Mouse (Mus musculus) kidney, embryonic 14.5 days (tissue): Measurements from ENCODE around the gene Bsdc1. TPM values are rescaled to one million over a fixed set of nuclear protein-coding genes. Genes with fewer than 3 reads are reported as not detected.

Source experiments
- ATAC-seq: fragments of 200-750 bp; cut with Nextera tagmentation; 2 replicates; pipeline ENCODE4 v1.8.0; 2017; ENCODE audit warnings: moderate number of reproducible peaks, mild to moderate bottlenecking, moderate TSS enrichment, moderate library complexity; ENCODE audit not compliant: low FRiP score, low TSS enrichment
- H3K27ac ChIP-seq: fragments of 300-500 bp; sonication (generic); 2 replicates; pipeline ENCODE4 v1.5.1; 2014; ENCODE audit warnings: low read depth, mild to moderate bottlenecking, low read length, moderate library complexity, mixed read lengths
- H3K27me3 ChIP-seq: fragments of 300-500 bp; sonication (generic); 2 replicates; pipeline ENCODE4 v1.6.1; 2014; ENCODE audit warnings: mild to moderate bottlenecking, low read length; ENCODE audit not compliant: control insufficient read depth, insufficient read depth
- H3K36me3 ChIP-seq: fragments of 300-500 bp; sonication (generic); 2 replicates; pipeline ENCODE4 v1.6.1; 2014; ENCODE audit warnings: low read length, mixed read lengths; ENCODE audit not compliant: control insufficient read depth, insufficient read depth
- H3K4me1 ChIP-seq: fragments of 300-500 bp; sonication (generic); 2 replicates; pipeline ENCODE4 v1.6.1; 2014; ENCODE audit warnings: low read length, mixed read lengths; ENCODE audit not compliant: control insufficient read depth, insufficient read depth
- H3K4me2 ChIP-seq: fragments of 300-500 bp; sonication (generic); replicated peaks from 2 replicates; pipeline ENCODE4 v1.6.1; 2014; ENCODE audit warnings: low read depth, mild to moderate bottlenecking, low read length
- H3K4me3 ChIP-seq: fragments of 300-500 bp; sonication (generic); 2 replicates; pipeline ENCODE4 v1.5.1; 2014; ENCODE audit warnings: mild to moderate bottlenecking, low read length
- H3K9ac ChIP-seq: fragments of 300-500 bp; sonication (generic); 2 replicates; pipeline ENCODE4 v1.6.1; 2014; ENCODE audit warnings: low read depth, mild to moderate bottlenecking, low read length, moderate library complexity
- H3K9me3 ChIP-seq: fragments of 300-500 bp; sonication (generic); 2 replicates; pipeline ENCODE4 v1.6.1; 2016; ENCODE audit warnings: low read length; ENCODE audit not compliant: control insufficient read depth
- WGBS: fragments of 180-500 bp; shearing (Covaris S2); extraction: QIAGEN DNeasy Blood & Tissue Kit; methylation state at CpG from one replicate; pipeline ENCODE4 v1.1.7; 2014; 5-methylcytosine and 5-hydroxymethylcytosine counted together
- polyA plus RNA-seq: library from polyadenylated mRNA; unstranded; fragments of >200 nt; fragmentation: Nextera tagmentation; extraction: Ambion mirVana; gene quantifications from 2 replicates; pipeline ENCODE4 v1.2.1, GENCODE M21; 2014

Gene Bsdc1
- polyA plus RNA-seq, 1 experiment from 2014 or later: 23.3 TPM

DNA sequence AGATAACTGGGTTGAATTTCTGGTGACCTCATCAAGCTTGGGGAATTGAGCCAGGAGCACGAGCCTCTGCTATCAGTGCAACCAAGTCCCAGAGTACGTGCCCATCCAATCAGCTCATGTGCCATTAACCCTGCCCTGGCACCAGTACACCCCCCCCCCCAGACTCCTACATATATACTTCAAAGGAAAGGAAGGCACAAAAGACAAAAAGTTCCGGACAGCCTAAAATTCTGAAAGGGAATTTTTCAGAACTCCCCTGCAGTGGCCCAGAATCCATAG is 46.8 kb downstream of the Bsdc1 start:
- 71% methylated on average over 3 of the region's 3 CpGs for WGBS

DNA sequence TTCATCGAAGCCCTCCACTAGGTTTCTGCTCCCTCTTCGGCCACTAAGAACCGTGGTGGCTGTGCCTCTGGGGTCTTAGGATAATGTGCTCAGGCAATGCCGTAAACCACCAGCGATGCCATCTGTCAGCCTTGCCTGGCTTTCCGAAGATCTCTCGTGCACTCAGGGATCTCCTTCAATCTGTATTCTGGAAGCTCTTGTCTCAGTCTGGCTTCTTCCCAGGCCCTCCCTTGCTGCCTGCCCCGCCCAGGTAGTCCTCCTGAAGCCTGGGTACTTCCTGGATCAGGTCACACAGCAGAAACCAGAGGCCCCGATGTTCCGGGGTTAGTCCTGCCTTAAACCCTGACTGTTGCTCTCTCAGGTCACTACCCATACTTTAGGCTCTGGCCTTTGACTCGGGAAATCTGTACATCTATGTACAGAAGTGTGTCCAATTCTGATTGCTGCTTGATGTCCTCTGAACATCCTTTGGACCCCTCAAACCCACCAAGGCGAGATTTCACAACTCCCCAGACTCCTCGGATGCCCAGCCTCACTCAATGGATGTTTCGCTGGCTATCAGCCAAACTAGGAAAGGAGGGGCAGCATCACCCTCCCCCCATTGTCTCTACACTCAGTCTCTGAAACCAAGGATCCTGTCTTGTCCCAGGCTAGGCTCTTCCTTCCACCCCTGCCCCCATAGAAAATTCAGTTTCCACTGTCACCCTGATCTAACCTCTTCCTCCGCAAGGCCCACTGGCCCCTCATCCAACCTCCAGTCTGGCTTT is 47.6 kb downstream of the Bsdc1 start:
- H3K4me1 ChIP-seq: peaks cover 7% of the 10 kb centered on the region; the same call in 1 of the 2 replicates
- no peak overlapping the region for H3K27ac ChIP-seq
- no peak overlapping the region for H3K4me2 ChIP-seq
- H3K9me3 ChIP-seq: no peaks in the 10 kb centered on the region
- WGBS: 58% methylated on average over 15 of the region's 15 CpGs
- H3K36me3 ChIP-seq: no peaks in the 10 kb centered on the region
- H3K4me3 ChIP-seq: no peak overlapping the region
- no peak overlapping the region for H3K9ac ChIP-seq
- no peak for ATAC-seq
- H3K27me3 ChIP-seq: no peaks in the 10 kb centered on the region

More for the DNA sequence above, 46.8 kb downstream of the Bsdc1 start:
- ATAC-seq: no peak
- Histone ChIP-seq H3K9me3 (no peaks in the 10 kb centered on the region), H3K4me3 (no peak overlapping the region), H3K36me3 (no peaks in the 10 kb centered on the region), H3K4me1 (peaks cover 7% of the 10 kb centered on the region; the same call in 1 of the 2 replicates), H3K9ac (no peak overlapping the region), H3K27ac (no peak overlapping the region), H3K4me2 (no peak overlapping the region), H3K27me3 (no peaks in the 10 kb centered on the region)

DNA sequence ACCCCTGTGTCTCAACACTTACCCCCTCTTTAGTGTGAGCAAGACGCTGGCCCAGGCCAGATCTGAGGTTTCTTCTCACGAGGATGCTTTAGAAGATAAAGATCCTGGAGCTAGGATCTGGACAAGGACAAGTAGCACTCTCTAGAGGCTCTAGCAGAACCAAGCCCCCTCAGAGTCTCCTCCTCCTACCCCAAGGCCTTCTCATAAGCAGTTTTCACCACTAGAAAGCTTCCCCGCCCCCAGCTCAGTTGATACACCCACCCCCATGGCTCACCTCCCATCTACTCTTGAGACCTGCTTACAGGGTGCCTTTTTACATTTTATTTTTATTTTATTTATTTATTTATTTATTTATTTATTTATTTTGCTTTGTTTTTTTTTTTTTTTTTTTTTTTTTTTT is 48.3 kb downstream of the Bsdc1 start:
- Histone ChIP-seq H3K9ac (no peak overlapping the region), H3K4me1 (peaks cover 7% of the 10 kb centered on the region; the same call in 1 of the 2 replicates), H3K4me2 (no peak overlapping the region), H3K9me3 (no peaks in the 10 kb centered on the region), H3K27me3 (no peaks in the 10 kb centered on the region), H3K27ac (no peak overlapping the region), H3K36me3 (no peaks in the 10 kb centered on the region), H3K4me3 (no peak overlapping the region)
- no peak for ATAC-seq
- WGBS: 67% methylated on average over 3 of the region's 3 CpGs

- 59% methylated on average over 6 of the region's 6 CpGs for WGBS
Measured at GRCm38 (mm10) chr4:129510723-129511412, 49.5 kb downstream of the Bsdc1 start.

GRCm38 (mm10) chr4:129511413-129512096 is 50.2 kb downstream of the Bsdc1 start:
- Histone ChIP-seq H3K4me3 (no peak overlapping the region), H3K4me1 (peaks cover 10% of the 10 kb centered on the region), H3K9me3 (no peaks in the 10 kb centered on the region), H3K4me2 (no peak overlapping the region), H3K27me3 (no peaks in the 10 kb centered on the region), H3K36me3 (peaks cover 12% of the 10 kb centered on the region), H3K9ac (no peak overlapping the region), H3K27ac (no peak overlapping the region)
- WGBS: 48% methylated on average over 6 of the region's 6 CpGs
- no peak for ATAC-seq

More at GRCm38 (mm10) chr4:129510723-129511412, 49.5 kb downstream of the Bsdc1 start:
- Histone ChIP-seq H3K4me3 (no peak overlapping the region), H3K4me2 (no peak overlapping the region), H3K36me3 (peaks cover 9% of the 10 kb centered on the region; the same call in 1 of the 2 replicates), H3K27me3 (no peaks in the 10 kb centered on the region), H3K9me3 (no peaks in the 10 kb centered on the region), H3K9ac (no peak overlapping the region), H3K4me1 (peaks cover 10% of the 10 kb centered on the region; the same call in 1 of the 2 replicates), H3K27ac (no peak overlapping the region)
- ATAC-seq: no peak

GRCm38 (mm10) chr4:129513086-129513767 is 51.8 kb downstream of the Bsdc1 start, which contains the start of gene Marcksl1:
Marcksl1 (plus strand) TSS chr4:129513581.
- peak within 1 kb of the TSS; percentile 100 for H3K9ac ChIP-seq
- H3K4me3 ChIP-seq: peak within 1 kb of the TSS; percentile 100
- H3K27me3 ChIP-seq: no peaks in the 10 kb centered on the region
- H3K36me3 ChIP-seq: peaks cover 29% of the 10 kb centered on the region
- WGBS: 3% methylated on average over 46 of the region's 47 CpGs
- no peaks in the 10 kb centered on the region for H3K9me3 ChIP-seq
- H3K4me2 ChIP-seq: peak within 1 kb of the TSS; percentile 77
- ATAC-seq: peak; percentile 85
- H3K4me1 ChIP-seq: peaks cover 10% of the 10 kb centered on the region
- peak within 1 kb of the TSS; percentile 97 for H3K27ac ChIP-seq

GRCm38 (mm10) chr4:129513891-129514290 is 52.5 kb downstream of the Bsdc1 start:
- Histone ChIP-seq H3K4me2 (peak overlapping the region; percentile 77), H3K9me3 (no peaks in the 10 kb centered on the region), H3K36me3 (peaks cover 35% of the 10 kb centered on the region), H3K4me1 (peaks cover 6% of the 10 kb centered on the region), H3K27me3 (no peaks in the 10 kb centered on the region), H3K4me3 (peak overlapping the region; percentile 100), H3K27ac (peak overlapping the region; percentile 97), H3K9ac (peak overlapping the region; percentile 100)
- WGBS: 0% methylated on average over 41 of the region's 57 CpGs
- ATAC-seq: peak; percentile 21

DNA sequence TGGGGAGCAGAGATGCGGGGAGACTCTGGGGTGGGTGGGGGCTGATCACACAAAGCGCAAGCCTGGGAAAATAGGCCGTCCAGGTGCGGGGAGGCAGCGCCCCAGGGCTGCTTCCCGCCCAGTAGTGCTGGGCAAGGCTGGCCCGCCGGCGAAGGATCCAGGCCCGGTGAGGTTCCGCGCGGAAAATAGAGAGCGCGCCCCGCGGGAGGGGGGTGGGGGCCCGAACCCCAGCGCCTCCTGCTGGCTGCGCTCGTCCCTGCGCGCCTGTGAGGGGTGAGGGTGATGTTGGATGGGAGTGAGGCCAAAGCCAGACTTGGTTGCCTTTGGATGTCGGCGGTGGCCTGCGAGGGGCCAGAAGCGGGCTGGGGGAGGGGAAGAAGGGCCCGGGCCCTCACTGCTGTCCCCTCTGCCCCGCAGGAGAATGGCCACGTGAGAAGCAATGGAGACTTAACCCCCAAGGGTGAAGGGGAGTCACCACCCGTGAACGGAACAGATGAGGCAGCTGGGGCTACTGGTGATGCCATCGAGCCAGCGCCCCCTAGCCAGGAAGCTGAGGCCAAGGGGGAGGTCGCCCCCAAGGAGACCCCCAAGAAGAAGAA is 53.0 kb downstream of the Bsdc1 start:
- Histone ChIP-seq H3K9me3 (no peaks in the 10 kb centered on the region), H3K27me3 (no peaks in the 10 kb centered on the region), H3K9ac (peak overlapping the region; percentile 100), H3K27ac (peak overlapping the region; percentile 97), H3K4me3 (peak overlapping the region; percentile 100), H3K4me2 (peak overlapping the region; percentile 77), H3K36me3 (peaks cover 38% of the 10 kb centered on the region), H3K4me1 (peaks cover 6% of the 10 kb centered on the region)
- peak; percentile 47 for ATAC-seq
- 0% methylated on average over 32 of the region's 35 CpGs for WGBS
